Mouse (Mus musculus): ENCODE measurements at regions not wholly inside any gene's neighbourhood (a gene's known extent, or its start where the extent isn't known, plus 50 kb on each side); places are given as distances from the start of the nearest gene placed in this dataset.

DNA sequence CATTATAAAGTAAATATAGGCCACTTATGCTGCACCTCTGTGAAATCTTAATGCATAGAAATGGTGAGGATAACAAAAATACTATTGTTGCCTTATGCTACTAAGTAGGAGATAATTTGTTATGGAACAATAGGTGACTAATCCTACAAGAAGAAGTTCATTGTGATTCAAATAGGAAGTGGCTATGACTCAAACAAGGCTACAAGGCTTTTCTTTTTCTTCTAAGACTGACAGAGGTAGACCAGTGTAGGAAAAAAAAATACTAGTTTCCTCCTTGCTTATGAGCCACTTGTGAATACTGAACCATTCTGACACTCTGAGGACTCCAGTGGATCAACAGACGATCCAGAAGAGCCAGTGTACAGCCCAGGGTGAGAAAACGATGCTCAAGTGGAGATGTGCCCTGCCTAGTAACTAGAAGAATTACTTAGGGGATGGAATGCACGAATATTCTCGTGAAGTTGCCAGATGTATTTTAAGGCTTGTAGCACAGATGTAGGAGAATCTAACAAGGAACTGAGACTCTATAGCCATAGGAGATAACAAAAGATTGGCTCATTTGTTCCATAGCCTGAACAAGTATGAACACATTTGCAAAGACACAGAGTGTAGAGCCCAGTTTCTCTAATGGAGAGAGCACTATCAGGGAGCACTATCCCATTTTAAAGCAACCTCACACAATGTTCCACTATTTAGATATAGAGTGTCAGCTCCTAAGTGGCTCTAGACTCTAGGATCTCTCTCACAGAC lies 60.3 kb downstream of the Fzd1 start:
- no peak for DNase-seq (ENCODE audit: low spot score in 2 of 2)

DNA sequence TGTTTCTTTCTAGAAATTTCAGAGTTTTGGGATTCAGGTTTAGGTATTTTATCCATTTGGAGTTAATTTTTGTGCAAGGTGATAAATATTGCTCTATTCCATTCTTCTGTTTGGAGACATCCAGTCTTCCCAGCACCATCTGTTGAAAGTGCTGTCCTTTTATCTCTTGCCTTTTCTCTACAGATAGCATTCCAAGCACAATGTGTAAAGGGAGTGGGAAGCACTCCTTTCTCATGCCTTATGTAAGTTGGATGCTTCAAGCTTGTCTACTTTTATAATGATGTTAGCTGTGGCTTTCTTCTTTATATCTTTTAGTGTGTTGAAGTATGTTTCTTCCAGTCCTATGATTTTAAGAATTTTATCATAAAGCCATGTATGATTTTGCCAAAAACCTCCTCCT lies 61.1 kb downstream of the Fzd1 start:
- DNase-seq (ENCODE audit: low spot score in 2 of 2) = no peak

DNA sequence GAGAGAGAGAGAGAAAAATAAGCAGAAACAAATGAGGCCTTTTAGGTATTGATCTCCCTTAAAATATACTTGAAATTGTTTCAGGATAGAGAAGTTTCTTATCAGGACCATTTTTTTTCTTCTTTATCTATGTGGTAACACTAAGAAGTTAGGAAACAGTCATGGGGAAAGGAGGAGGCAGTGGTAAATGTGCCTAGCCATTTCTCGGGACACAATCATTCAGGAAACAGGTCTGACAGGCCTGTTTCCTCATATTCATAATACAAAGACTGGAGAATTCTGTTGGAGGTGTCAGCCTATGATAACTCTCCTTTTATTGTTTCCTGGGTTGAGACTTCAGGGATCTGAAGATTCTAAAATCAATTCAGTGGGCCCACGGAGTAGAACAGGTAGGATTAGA lies 68.7 kb downstream of the Fzd1 start:
- no peak for DNase-seq (ENCODE audit: low spot score in 2 of 2)

DNA sequence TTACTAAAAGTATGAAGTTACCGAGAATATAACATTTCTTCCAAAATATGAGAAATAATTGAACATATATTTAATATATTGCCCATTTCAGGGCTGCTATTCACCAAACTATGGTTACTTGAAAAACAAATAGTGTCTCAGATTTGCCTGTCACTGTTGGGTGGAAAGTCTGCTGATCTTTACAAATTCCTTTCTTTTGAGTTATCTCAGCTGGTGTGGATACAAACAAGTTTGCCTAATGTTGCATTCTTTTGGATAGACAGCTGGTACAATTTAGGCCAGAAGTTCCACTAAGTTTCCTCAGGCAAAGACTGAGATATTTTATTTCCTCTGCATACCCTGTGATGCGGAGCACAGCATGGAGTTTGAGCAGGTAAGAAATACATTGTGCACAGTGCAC lies 82.5 kb downstream of the Fzd1 start:
- DNase-seq (ENCODE audit: low spot score in 2 of 2) = no peak

DNA sequence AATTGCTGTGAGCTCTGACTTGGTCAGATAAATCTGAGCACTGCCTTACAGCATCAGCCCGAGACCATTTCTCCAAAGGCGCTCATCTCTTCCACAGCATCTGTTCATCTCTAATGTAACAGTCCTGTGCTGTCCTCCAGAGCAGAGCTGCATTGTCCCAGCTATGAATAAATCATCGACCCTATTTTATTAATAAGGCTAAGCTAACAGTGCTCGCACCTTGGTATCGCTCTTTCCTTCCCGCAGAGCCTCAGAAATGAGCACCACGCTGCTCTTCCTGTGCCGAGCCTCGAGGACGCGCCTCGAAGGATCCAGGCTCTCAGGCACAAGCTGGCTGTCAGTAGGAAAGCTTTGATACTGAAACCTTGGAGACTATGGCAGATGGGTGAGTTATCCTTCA lies 91.5 kb downstream of the Fzd1 start:
- DNase-seq (ENCODE audit: low spot score in 2 of 2) = no peak

DNA sequence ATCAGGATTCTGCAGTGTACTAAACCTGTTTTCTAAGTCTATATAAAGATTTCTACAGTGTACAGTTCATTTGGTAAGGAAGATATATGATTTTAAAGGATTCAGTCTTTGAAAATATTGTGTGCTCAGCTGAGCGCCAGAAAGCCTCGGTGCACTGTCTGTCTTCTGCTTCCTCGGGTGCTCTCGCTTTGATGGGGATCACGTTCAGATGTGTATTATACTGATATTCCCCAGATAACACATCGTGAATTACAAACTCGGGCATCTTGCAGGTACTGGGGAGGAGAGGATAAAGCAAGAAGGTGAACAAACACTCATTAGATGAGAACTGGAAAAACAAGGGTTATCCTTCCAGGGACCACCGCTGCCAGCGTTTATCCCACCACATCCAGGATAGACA lies 91.9 kb downstream of the Fzd1 start:
- DNase-seq (ENCODE audit: low spot score in 2 of 2) = no peak

DNA sequence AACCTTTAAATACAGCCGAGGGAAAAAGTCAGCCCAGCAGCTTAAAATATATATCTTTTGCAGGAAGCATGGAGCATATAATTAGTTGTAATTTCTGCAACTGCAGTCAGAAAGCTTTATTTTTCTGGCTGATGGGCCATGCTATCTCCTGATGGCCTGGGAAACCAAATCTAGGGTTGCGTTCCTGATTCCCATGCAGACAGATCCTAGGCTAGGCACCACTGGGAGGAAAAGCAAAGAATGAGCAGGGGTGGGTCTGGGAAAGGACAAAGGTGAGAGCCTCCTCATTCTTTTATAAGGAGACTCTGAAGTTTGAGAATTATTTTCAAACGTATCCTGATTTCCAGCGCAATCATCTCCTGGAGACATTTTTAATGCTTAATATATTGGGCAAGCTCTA lies 92.9 kb downstream of the Fzd1 start:
- no peak for DNase-seq (ENCODE audit: low spot score in 2 of 2)

DNA sequence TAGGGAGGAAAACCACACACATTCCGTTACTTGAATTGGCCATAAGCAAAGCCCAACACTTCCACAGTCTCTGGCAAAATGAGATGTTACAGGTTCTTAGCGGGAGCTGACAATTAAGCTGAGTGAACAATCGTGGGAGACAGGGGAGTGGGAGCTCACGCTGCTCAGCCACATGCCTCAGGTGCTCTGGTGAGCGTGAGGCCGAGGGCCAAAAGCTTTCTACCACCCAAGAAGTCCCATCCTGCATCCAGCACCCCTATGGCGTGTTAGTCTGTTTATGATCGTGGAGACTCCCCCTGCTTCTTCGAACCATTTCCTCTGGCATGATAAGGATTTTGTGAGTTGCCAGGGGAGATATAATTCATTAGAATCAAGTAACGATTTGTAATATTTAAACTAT lies 93.3 kb downstream of the Fzd1 start:
- DNase-seq (ENCODE audit: low spot score in 2 of 2) = no peak

DNA sequence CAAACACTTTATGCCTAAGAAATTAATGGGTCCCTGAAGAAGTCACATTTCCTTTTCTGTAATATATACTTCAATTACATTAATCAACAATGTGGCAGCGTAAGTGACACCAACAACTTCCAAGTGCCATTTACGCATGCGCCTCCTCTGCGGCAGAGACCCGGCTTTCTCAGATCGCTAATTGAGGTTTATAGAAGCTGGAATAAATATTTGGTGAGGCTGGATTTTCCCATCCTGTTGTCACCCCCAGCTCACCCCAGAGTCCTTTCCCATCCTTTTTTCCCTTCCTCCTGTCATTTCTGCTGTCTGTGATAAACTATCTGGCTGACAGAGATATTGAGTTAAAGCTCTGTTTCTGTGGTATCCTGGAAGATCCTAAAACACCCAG lies 95.6 kb downstream of the Fzd1 start:
- DNase-seq (ENCODE audit: low spot score in 2 of 2) = no peak

DNA sequence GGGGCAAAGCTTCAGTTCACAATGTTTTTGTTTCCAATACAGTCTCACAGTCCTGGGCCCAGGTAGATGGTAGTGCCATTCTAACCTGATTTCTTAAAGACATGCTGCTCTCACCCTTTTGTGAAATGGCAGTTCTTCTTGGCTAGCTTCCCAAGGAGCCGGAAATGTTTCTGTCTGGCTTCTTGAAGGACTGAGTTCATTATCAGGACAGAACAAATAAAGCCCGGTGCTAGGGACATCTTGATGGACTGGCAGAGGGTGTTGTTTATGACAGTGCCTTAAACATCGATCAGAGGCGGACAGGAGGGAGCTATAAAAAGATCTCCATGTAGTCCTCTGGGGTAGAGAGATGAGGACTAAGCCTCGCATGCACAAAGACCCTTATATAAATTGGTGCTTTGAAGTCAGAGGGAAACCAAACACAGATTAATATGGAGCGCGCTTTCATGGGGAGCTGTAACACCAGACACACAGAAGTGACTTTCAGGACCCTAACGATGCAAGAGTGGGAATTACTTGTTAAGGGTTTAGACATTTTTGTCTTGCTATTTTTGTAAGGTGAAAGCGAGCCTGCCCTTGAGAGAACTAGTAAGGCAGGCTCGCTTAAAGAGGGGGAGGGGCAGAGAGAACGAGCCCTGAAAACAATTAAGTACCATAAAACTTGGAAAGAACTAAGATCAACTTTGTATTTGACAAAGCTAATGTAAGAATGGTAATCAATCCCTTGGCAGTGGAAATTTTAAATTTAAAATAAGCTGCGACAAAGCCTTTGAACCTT lies 96.2 kb downstream of the Fzd1 start:
- DNase-seq (ENCODE audit: low spot score in 2 of 2) = no peak

DNA sequence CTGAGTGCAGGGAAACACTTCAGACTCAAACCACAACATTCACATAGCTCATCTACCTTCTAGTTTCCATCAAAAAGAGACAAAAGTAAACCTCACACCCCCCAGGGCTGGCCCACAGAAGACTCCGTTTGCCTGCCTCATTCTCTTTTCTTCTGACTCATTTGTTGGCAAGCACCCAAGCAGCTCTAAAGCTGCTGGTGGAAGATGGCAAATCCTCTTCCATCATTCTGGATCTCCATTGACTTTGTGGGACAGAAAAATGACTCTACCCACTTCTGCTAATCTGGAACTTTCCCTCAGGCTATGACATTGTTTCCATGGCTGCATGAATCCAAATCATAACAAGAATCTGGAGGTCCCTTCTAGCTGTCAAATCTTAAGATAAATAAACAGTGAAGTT lies 99.9 kb downstream of the Fzd1 start:
- no peak for DNase-seq (ENCODE audit: low spot score in 2 of 2)

DNA sequence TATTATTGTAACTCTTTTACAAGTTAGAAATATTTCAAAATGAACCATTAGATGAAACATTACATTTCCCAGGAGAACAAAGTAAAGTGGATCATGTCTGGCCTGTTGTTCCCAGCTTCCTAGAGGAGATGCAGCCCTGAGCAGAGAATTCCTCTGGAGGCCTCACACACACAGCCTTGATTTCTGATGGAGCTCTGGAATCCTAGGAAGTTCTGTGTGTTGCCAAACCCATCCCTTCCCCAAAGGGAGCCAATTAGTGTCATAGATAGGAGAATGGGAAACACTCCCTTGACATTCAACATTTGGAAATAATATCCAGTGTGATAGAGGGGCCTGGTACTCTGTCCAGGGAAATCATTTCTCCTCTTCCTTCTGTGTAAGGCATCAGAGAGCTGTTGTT lies 103.6 kb downstream of the Fzd1 start:
- DNase-seq (ENCODE audit: low spot score in 2 of 2) = no peak

DNA sequence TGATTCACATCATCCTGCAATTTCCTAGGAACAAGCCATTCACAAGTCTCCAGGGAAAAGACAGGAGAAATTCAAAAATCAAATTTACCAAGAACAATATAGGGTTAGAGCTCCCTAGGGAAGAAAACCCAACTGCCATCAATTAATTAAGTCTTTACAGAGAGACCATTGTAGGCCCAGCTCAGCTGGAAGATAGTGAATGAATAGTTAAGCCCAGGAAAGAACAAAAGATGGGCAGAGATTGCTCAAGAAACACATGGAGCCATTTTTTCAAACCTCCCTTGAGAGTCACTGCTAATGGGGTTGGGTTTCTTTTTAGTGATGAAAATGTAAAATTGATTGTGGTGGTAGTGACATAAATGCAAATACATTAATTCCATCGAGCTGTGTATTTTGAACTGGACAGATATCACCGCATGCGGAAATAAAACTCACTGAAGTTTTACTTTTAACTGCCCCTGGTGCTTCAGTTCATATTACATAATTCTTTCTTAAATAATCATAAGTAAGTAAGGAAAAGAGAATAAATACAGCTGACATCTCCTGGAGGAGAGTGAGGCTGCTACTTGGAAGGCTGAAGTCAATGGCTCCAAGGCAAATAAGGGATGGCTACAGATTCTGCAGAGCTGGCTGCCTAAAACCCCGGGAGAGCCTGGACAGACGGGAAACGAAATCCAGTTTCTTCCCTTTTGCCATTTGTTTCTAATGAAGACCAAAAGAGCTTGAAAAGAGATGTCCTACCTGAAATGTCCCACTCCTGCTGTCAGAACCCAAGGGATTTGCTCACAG lies 106.5 kb downstream of the Fzd1 start:
- no peak for DNase-seq (ENCODE audit: low spot score in 2 of 2)

DNA sequence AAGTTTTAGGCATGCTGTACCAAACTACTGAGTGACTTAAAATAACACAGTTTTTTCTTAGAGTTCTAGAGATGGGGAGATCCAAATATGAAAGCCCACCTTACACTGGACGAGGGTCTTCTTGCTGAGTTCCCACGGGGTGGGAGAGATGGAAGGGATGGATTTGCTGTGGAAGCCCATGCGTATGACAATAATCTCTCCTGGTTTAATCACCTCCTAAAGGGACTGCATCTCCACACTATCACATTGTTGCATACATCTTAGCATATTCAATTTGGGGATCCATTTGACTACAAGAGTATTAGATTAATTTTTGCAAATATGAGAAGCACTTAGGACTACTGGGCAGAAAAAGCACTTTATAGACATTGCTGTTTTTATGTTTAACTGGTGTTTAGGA lies 107.1 kb downstream of the Fzd1 start:
- DNase-seq (ENCODE audit: low spot score in 2 of 2) = no peak

DNA sequence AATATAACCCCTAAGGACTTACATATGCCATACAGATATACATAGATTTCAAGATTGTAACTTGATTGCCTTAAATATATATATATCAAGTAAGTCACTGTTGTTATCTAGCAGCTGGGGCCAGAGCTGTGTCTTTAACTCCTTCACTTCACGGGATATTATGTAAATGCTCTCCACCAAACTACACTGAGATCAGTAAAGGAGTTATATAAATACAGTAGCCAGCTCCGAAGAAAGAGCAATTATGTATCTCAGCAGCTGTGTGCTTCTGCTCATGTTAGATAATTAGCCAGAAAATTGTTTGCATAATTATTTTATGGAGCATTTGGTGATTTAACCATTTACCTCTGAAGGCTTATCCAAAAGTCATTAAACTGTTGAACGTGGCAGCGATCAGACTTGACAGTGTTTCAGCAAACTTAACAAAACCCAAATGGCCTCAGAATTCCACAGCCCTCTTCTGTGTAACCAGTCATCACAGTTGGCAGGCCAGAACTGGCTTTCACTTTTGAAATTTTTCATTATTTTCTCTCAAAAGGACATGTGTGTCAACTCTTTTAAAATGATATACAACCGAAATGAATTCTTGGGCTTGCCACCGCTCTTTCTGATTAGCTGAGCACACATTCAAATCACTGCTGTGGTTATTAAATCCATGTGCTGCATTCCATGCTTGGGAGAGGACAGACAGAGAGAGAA lies 107.8 kb downstream of the Fzd1 start:
- DNase-seq (ENCODE audit: low spot score in 2 of 2) = no peak

DNA sequence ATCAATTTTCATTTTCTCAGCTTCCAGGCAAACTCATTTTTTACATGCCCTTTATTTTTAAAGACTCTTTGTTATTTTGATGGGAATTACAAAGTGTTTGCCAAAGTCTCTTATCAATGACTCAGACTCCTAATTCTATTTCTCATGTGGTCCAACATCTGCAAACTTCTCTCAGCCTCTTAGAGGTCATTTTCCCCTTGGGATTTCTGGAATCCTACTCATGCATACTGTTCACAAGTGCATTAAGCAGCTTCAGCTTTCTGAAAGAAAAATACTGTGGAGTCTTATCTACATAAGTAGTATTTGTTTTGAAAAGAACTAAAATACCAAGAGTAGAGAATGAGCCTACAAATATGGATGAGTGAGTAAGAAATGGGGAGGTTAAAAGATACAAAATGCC lies 116.8 kb downstream of the Fzd1 start:
- DNase-seq (ENCODE audit: low spot score in 2 of 2) = no peak

DNA sequence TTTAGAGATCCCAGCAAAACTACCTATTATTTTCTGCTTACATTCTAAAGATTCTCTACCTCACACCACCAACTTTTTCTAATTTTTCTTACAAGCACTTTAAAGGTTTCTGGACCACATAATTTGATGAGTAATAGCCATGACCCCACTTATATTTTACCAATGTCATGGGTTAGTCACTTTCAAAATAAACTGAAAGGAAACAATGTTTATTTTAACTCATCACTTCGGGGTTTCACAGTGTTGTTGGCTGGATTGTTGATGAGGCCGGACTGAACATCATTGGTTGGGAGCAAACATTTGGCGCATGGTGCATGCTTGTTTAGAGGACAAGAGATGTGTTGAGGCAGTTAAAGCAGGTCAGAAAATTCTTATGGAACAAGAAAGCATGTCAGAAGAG lies 124.1 kb downstream of the Fzd1 start:
- DNase-seq (ENCODE audit: low spot score in 2 of 2) = no peak

DNA sequence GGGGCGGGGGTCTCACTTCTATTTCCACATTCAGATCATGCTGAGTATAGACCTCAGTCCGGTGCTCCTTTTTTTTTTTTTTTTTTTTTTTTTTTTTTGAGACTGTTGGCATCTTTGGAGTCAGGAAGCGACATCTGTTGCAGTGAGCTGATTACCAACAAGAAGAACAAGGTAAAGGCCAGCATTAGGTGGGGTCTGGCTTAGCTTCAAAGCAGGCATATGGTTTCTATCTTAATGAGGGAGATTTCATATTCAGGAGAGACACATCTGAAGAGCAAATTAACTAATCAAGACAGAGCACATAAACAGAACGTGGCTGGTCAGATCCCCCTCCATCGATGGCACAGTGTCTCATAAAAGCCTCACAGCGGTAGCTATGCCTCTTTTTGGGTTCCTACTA lies 132.6 kb downstream of the Fzd1 start:
- DNase-seq (ENCODE audit: low spot score in 2 of 2) = no peak

DNA sequence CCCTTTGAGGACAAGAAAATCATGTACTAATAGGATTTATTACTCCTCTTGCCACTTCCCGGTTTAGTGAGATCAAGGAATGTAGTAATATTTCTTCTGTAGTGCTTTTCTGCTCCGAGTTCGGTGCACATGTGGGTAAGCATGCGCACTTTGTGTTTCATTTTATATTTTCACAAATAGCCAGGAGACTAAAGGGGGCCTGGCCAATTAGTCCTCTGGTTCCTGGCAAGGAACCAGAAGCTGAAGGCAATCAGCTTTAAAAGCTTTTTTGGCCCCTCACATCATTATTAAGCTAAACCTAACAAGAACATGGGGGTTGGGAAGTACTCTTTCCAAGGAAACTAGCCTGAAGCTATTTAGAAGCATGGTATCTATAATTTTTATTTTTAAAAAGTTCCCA lies 134.2 kb downstream of the Fzd1 start:
- DNase-seq (ENCODE audit: low spot score in 2 of 2) = no peak

DNA sequence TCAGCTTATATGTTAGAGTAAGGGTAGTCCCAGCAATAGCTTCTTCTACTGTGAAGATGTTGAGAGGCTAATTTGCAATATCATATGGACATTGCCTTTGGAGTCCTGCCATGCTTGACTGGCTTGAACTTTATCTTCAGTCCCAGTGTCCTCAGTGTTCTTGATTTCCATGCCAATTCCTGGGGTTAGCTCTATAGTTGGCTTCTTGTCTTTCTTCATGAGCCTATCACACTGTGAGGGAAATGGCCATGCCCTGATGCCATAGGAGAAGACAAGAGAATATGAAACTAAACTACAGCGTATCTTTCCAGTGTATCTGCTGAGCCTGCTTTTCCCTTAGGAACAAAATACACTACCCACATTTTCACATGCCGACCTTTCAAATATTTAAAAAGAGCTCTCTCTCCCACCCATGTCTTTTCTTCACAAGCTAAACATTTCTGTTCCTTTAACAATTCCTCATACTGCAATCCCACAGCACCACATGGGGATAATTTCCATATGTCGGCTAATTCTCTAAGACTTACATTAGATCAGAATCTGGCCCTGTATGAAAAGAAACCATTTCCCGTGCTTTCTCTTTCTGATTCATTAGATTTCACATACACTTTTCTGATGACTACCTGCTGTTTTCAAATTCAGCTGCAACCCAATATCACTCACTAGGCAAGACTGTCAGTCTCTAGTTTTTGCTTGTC lies 137.2 kb downstream of the Fzd1 start:
- DNase-seq (ENCODE audit: low spot score in 2 of 2) = no peak

DNA sequence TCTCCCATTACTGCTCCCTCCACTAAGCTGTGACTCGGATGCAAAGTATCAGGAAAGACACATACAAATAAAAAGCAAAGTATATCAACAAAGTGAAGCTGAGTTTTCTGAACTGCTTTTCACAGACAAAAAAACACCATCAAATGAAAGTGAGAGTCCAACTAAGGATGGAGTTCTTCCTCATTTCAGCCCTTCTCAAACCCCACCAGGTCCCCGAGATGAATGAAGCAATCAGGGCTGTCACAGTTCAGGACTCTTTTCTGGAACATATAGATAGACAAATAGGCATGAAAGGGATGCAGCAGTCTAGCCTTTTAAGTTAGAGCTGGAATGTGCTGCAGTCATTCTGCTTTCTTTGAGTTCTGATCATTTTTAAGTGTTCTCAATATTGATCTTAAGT lies 142.6 kb downstream of the Fzd1 start:
- no peak for DNase-seq (ENCODE audit: low spot score in 2 of 2)

DNA sequence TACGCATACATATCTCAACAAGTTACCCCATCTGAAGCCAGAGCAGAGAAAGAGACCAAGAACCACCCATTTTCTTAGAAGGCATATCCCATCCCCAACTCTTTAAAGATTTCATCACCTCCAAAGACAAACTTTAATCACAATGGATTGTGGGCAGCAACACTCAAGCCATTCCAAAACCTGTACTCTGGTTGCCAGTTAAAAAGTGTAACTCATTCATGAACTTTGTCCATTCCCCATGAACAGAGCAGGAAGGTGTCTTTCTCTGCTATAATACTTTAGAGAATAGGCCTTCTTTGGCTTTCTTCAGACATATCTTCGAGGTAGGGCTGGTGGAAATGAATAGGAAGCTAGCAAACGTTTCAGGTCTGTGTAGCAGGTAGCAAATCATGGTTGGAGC lies 160.4 kb downstream of the Fzd1 start:
- no peak for DNase-seq (ENCODE audit: low spot score in 2 of 2)
